Mouse (Mus musculus) T-helper 2 cell (primary cell): ENCODE measurements at regions not wholly inside any gene's neighbourhood (a gene's known extent, or its start where the extent isn't known, plus 50 kb on each side); places are given as distances from the start of the nearest gene placed in this dataset.

Experiments
- in situ Hi-C: fragments of 300-600 bp; cut with MboI, MseI; formaldehyde crosslinking; loops from one replicate; pipeline ENCODE4 v1.15.1; 2025; ENCODE audit warnings: high pct_unique_total_duplicates

GRCm38 (mm10) chr13:72803374-72803773 lies 174.8 kb downstream of the Irx2 start:
- in situ Hi-C loops: no loop called here

- in situ Hi-C loops: no loop called here
These were observed 180.6 kb downstream of the Irx2 start for GRCm38 (mm10) chr13:72809226-72809625.

- in situ Hi-C loops: no loop called here
These were observed 182.0 kb downstream of the Irx2 start for GRCm38 (mm10) chr13:72810626-72811025.

- in situ Hi-C loops: no loop called here
These were observed 186.0 kb downstream of the Irx2 start for GRCm38 (mm10) chr13:72814616-72815015.

- in situ Hi-C loops: no loop called here
These were observed 186.8 kb downstream of the Irx2 start for GRCm38 (mm10) chr13:72815236-72815932.

GRCm38 (mm10) chr13:72815933-72816553 lies 187.4 kb downstream of the Irx2 start:
- in situ Hi-C loops: no loop called here

- in situ Hi-C loops: no loop called here
These were observed 188.2 kb downstream of the Irx2 start for GRCm38 (mm10) chr13:72816856-72817255.

- in situ Hi-C loops: no loop called here
These were observed 188.9 kb downstream of the Irx2 start for GRCm38 (mm10) chr13:72817521-72817920.

GRCm38 (mm10) chr13:72817930-72818329 lies 189.3 kb downstream of the Irx2 start:
- in situ Hi-C loops: no loop called here

- in situ Hi-C loops: no loop called here
These were observed 198.0 kb downstream of the Irx2 start for GRCm38 (mm10) chr13:72826613-72827012.

GRCm38 (mm10) chr13:72829331-72829730 lies 200.7 kb downstream of the Irx2 start:
- in situ Hi-C loops: no loop called here

- in situ Hi-C loops: no loop called here
These were observed 204.7 kb downstream of the Irx2 start for GRCm38 (mm10) chr13:72833326-72833725.

GRCm38 (mm10) chr13:72837016-72837415 lies 208.4 kb downstream of the Irx2 start:
- in situ Hi-C loops: no loop called here

GRCm38 (mm10) chr13:72848097-72848496 lies 219.5 kb downstream of the Irx2 start:
- in situ Hi-C loops: no loop called here

- in situ Hi-C loops: no loop called here
These were observed 221.2 kb downstream of the Irx2 start for GRCm38 (mm10) chr13:72849841-72850240.

GRCm38 (mm10) chr13:72852896-72853295 lies 224.3 kb downstream of the Irx2 start:
- in situ Hi-C loops: no loop called here

GRCm38 (mm10) chr13:72875921-72876320 lies 247.3 kb downstream of the Irx2 start:
- in situ Hi-C loops: no loop called here

- in situ Hi-C loops: no loop called here
These were observed 266.4 kb downstream of the Irx2 start for GRCm38 (mm10) chr13:72894982-72895381.

- in situ Hi-C loops: no loop called here
These were observed 274.0 kb downstream of the Irx2 start for GRCm38 (mm10) chr13:72902576-72902975.

GRCm38 (mm10) chr13:72918895-72919294 lies 290.3 kb downstream of the Irx2 start:
- in situ Hi-C loops: no loop called here

- in situ Hi-C loops: no loop called here
These were observed 291.7 kb downstream of the Irx2 start for GRCm38 (mm10) chr13:72920368-72920767.

- in situ Hi-C loops: no loop called here
These were observed 296.0 kb downstream of the Irx2 start for GRCm38 (mm10) chr13:72924560-72925135.

GRCm38 (mm10) chr13:72937246-72937645 lies 308.6 kb downstream of the Irx2 start:
- in situ Hi-C loops: no loop called here
